Mouse (Mus musculus): ENCODE results near the gene Mpp5. TPM values are rescaled to one million over a fixed set of nuclear protein-coding genes. Genes with fewer than 3 reads are reported as not detected.

The Mpp5 gene
- total RNA-seq, 1 experiment, result 19.9 TPM

DNA sequence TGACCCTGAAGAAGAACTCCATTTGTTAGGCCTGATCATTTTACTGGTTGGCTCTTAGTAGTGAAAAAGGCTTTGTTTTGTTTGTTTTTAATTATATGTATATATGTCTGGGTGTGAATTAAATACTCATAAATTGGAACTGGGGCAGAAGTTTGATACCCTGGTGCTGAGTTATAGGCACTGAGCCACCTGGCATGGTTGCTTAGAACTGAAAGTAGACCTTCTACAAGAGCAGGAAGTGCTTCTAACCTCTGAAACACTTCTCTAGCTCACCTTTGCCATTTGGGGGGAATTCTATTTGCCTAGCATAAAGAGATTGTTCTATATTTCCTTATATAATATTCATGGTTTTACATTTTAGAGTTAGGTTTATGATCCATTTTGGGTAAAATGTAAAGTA, 13.3 kb downstream of the Mpp5 start:
- no peak overlapping the region for H3K27ac ChIP-seq (ENCODE audit: insufficient read depth, low read depth, low read length, poor library complexity, severe bottlenecking)
- DNase-seq (ENCODE audit: low read depth, low spot score), result no peak
- TF ChIP-seq ZC3H11A (IDR thresholded peaks at IDR 0.05; ENCODE audit: borderline replicate concordance, low read depth, low read length) (no peak), HCFC1 (IDR thresholded peaks at IDR 0.05; ENCODE audit: borderline replicate concordance, insufficient read depth, low read length) (no peak), ZNF384 (IDR thresholded peaks at IDR 0.05; ENCODE audit: low read depth, low read length) (no peak), CHD2 (IDR thresholded peaks at IDR 0.05; ENCODE audit: low read depth, low read length) (no peak), MAFK (IDR thresholded peaks at IDR 0.05; ENCODE audit: insufficient read depth, low read depth, low read length) (no peak)
- no peak overlapping the region for H3K4me3 ChIP-seq (ENCODE audit: insufficient read depth in 1 of 2, low read depth in 1 of 2, low read length in 2 of 2, poor library complexity in 1 of 2, severe bottlenecking in 1 of 2)
- H3K9me3 ChIP-seq (ENCODE audit: control insufficient read depth, insufficient read depth, low read depth, low read length), result no peaks in the 10 kb centered on the region
- no peaks in the 10 kb centered on the region; a peak in 1 of 4 replicates for H3K4me1 ChIP-seq (ENCODE audit: control insufficient read depth in 2 of 2, insufficient read depth in 2 of 2, low read length in 2 of 2, poor library complexity in 1 of 2)
- H3K9ac ChIP-seq (ENCODE audit: insufficient read depth, low read depth, low read length, poor library complexity, severe bottlenecking), result no peak overlapping the region
- H3K36me3 ChIP-seq (ENCODE audit: control insufficient read depth, insufficient read depth, low read length, poor library complexity, severe bottlenecking), result no peaks in the 10 kb centered on the region
- in situ Hi-C loops (cut with MboI; ENCODE audit: low sequenced_read_pairs in 2 of 2, unreplicated experiment in 2 of 2), result no loop called here

DNA sequence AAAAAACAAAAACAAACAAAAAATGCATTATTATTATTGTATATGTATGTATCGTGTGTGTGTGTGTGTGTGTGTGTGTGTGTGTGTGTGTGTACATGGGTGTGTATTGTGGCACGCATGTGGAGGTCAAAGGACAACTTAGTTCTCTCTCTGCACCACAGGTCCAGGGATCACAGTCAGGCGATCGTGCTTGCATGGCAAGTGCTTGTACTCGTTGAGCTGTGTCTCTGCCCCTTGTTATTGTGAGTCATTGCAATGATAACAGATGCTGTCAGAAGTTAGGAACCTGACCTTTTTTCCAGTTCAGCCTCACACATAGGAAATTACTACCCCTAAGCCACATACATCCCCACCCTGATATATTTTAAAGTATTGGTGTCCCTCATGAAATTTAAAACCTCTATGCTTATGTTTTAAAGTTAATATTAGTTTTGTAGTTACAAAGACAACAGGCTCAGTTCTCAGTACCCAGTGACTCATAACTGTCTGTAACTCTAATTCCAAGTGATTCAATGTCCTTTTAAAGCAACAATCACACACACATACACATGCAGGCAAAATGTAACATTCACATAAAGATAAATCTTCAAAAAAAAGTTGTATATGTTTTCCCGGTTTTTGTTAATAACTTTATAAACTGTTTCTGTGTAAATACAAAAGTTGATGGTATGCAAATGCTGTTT, 20.5 kb downstream of the Mpp5 start:
- H3K36me3 ChIP-seq (ENCODE audit: control insufficient read depth, insufficient read depth, low read length, poor library complexity, severe bottlenecking), result no peaks in the 10 kb centered on the region
- H3K9ac ChIP-seq (ENCODE audit: insufficient read depth, low read depth, low read length, poor library complexity, severe bottlenecking), result no peak overlapping the region
- no peaks in the 10 kb centered on the region for H3K4me1 ChIP-seq (ENCODE audit: control insufficient read depth in 2 of 2, insufficient read depth in 2 of 2, low read length in 2 of 2, poor library complexity in 1 of 2)
- no peaks in the 10 kb centered on the region for H3K9me3 ChIP-seq (ENCODE audit: control insufficient read depth, insufficient read depth, low read depth, low read length)
- no peak overlapping the region for H3K27ac ChIP-seq (ENCODE audit: insufficient read depth, low read depth, low read length, poor library complexity, severe bottlenecking)
- TF ChIP-seq MAFK (IDR thresholded peaks at IDR 0.05; ENCODE audit: insufficient read depth, low read depth, low read length) (no peak), CHD2 (IDR thresholded peaks at IDR 0.05; ENCODE audit: low read depth, low read length) (no peak), HCFC1 (IDR thresholded peaks at IDR 0.05; ENCODE audit: borderline replicate concordance, insufficient read depth, low read length) (no peak), ZNF384 (IDR thresholded peaks at IDR 0.05; ENCODE audit: low read depth, low read length) (no peak), ZC3H11A (IDR thresholded peaks at IDR 0.05; ENCODE audit: borderline replicate concordance, low read depth, low read length) (no peak)
- in situ Hi-C loops (cut with MboI; ENCODE audit: low sequenced_read_pairs in 2 of 2, unreplicated experiment in 2 of 2), result no loop called here
- no peak overlapping the region for H3K4me3 ChIP-seq (ENCODE audit: insufficient read depth in 1 of 2, low read depth in 1 of 2, low read length in 2 of 2, poor library complexity in 1 of 2, severe bottlenecking in 1 of 2)
- DNase-seq (ENCODE audit: low read depth, low spot score), result no peak

DNA sequence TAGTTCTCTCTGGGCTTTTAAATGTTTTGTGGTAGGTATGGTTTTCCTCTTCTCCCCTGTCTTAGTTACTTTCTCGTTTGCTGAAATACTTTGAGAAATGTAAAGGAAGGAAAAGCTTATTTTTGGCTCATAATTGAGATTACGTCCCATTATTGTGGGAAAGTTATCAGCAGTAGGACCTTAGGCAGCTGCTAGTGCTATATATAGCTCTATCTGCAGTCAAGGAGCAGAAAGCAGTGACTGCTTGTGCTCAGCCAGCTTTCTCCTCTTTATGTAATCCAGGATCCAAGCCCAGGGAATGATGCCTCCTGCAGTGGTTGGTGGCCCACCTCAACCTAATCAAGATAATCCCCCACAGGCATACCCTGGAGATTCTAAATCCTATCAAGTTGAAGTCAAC, 24.5 kb downstream of the Mpp5 start:
- DNase-seq (ENCODE audit: low read depth, low spot score), result no peak
- H3K36me3 ChIP-seq (ENCODE audit: control insufficient read depth, insufficient read depth, low read length, poor library complexity, severe bottlenecking), result no peaks in the 10 kb centered on the region
- no peaks in the 10 kb centered on the region for H3K9me3 ChIP-seq (ENCODE audit: control insufficient read depth, insufficient read depth, low read depth, low read length)
- in situ Hi-C loops (cut with MboI; ENCODE audit: low sequenced_read_pairs in 2 of 2, unreplicated experiment in 2 of 2), result no loop called here
- no peak overlapping the region for H3K9ac ChIP-seq (ENCODE audit: insufficient read depth, low read depth, low read length, poor library complexity, severe bottlenecking)
- H3K4me3 ChIP-seq (ENCODE audit: insufficient read depth in 1 of 2, low read depth in 1 of 2, low read length in 2 of 2, poor library complexity in 1 of 2, severe bottlenecking in 1 of 2), result no peak overlapping the region
- H3K27ac ChIP-seq (ENCODE audit: insufficient read depth, low read depth, low read length, poor library complexity, severe bottlenecking), result no peak overlapping the region
- no peak for TF ChIP-seq HCFC1 (IDR thresholded peaks at IDR 0.05; ENCODE audit: borderline replicate concordance, insufficient read depth, low read length)
- TF ChIP-seq CHD2 (IDR thresholded peaks at IDR 0.05; ENCODE audit: low read depth, low read length), result no peak
- TF ChIP-seq ZNF384 (IDR thresholded peaks at IDR 0.05; ENCODE audit: low read depth, low read length), result no peak
- no peak for TF ChIP-seq ZC3H11A (IDR thresholded peaks at IDR 0.05; ENCODE audit: borderline replicate concordance, low read depth, low read length)
- no peak for TF ChIP-seq MAFK (IDR thresholded peaks at IDR 0.05; ENCODE audit: insufficient read depth, low read depth, low read length)
- peaks cover 2 to 3% of the 10 kb centered on the region in 2 experiments; a peak in 1 of 4 replicates for H3K4me1 ChIP-seq (ENCODE audit: control insufficient read depth in 2 of 2, insufficient read depth in 2 of 2, low read length in 2 of 2, poor library complexity in 1 of 2)

DNA sequence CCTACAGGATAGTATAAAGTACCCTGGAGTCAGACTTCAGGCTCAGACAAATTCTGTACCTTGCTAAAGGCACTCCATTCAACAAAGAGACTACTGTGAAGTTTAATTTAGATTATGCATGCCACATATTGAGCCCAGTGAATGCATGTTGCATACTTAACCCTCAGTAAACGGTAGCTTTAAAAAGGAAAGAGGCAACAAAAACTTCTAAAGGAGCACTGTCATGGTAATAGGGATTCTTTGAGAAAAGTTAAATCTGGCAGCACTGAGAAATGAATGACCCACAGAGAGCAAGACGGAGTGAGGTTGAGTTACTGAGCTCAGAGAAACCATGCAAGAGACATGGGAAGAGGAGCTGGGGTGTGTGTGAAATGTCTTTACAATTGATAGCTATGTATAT, 29.2 kb downstream of the Mpp5 start:
- no peak overlapping the region for H3K27ac ChIP-seq (ENCODE audit: insufficient read depth, low read depth, low read length, poor library complexity, severe bottlenecking)

More for the DNA sequence above, 29.2 kb downstream of the Mpp5 start:
- Histone ChIP-seq H3K9me3 (ENCODE audit: control insufficient read depth, insufficient read depth, low read depth, low read length) (no peaks in the 10 kb centered on the region), H3K4me3 (ENCODE audit: insufficient read depth in 1 of 2, low read depth in 1 of 2, low read length in 2 of 2, poor library complexity in 1 of 2, severe bottlenecking in 1 of 2) (no peak overlapping the region), H3K4me1 (ENCODE audit: control insufficient read depth in 2 of 2, insufficient read depth in 2 of 2, low read length in 2 of 2, poor library complexity in 1 of 2) (peaks cover 2 to 3% of the 10 kb centered on the region in 2 experiments; a peak in 1 of 4 replicates), H3K9ac (ENCODE audit: insufficient read depth, low read depth, low read length, poor library complexity, severe bottlenecking) (no peak overlapping the region), H3K36me3 (ENCODE audit: control insufficient read depth, insufficient read depth, low read length, poor library complexity, severe bottlenecking) (no peaks in the 10 kb centered on the region)
- DNase-seq (ENCODE audit: low read depth, low spot score), result no peak
- in situ Hi-C loops (cut with MboI; ENCODE audit: low sequenced_read_pairs in 2 of 2, unreplicated experiment in 2 of 2), result no loop called here
- no peak for TF ChIP-seq ZNF384 (IDR thresholded peaks at IDR 0.05; ENCODE audit: low read depth, low read length)
- no peak for TF ChIP-seq ZC3H11A (IDR thresholded peaks at IDR 0.05; ENCODE audit: borderline replicate concordance, low read depth, low read length)
- no peak for TF ChIP-seq HCFC1 (IDR thresholded peaks at IDR 0.05; ENCODE audit: borderline replicate concordance, insufficient read depth, low read length)
- TF ChIP-seq MAFK (IDR thresholded peaks at IDR 0.05; ENCODE audit: insufficient read depth, low read depth, low read length), result no peak
- TF ChIP-seq CHD2 (IDR thresholded peaks at IDR 0.05; ENCODE audit: low read depth, low read length), result no peak

Data from ES-E14 (cell line).